Mouse (Mus musculus): ENCODE data around the gene Prr12.

The Prr12 gene

GRCm38 (mm10) chr7:45076501-45076900 is 23.8 kb upstream of the Prr12 start:
- DNase-seq = no peak

- DNase-seq = no peak
These were observed 22.7 kb upstream of the Prr12 start for GRCm38 (mm10) chr7:45075405-45075804.

GRCm38 (mm10) chr7:45073949-45074348 is 21.3 kb upstream of the Prr12 start:
- DNase-seq = no peak

GRCm38 (mm10) chr7:45073171-45073707 is 20.6 kb upstream of the Prr12 start:
- no peak for DNase-seq

GRCm38 (mm10) chr7:45072230-45072629 is 19.5 kb upstream of the Prr12 start:
- DNase-seq = no peak

- no peak for DNase-seq
These were observed 17.0 kb upstream of the Prr12 start for GRCm38 (mm10) chr7:45069671-45070070.

GRCm38 (mm10) chr7:45068000-45068318 is 15.3 kb upstream of the Prr12 start:
- DNase-seq = no peak

- no peak for DNase-seq
These were observed 14.7 kb upstream of the Prr12 start for GRCm38 (mm10) chr7:45067190-45067999.

GRCm38 (mm10) chr7:45062239-45062835 is 9.7 kb upstream of the Prr12 start, which contains the start of the genes Nosip and Prrg2:
TSS of gene Nosip (plus strand) at chr7:45062429.
TSS of gene Prrg2 (minus strand) at chr7:45062677.
- peak; percentile 95 for DNase-seq

- DNase-seq = no peak
These were observed 8.9 kb upstream of the Prr12 start for GRCm38 (mm10) chr7:45061532-45062075.

GRCm38 (mm10) chr7:45060632-45061122 is 8.0 kb upstream of the Prr12 start:
- DNase-seq = no peak

- no peak for DNase-seq
These were observed 6.2 kb upstream of the Prr12 start for GRCm38 (mm10) chr7:45058607-45059571.

- no peak for DNase-seq
These were observed 4.3 kb upstream of the Prr12 start for GRCm38 (mm10) chr7:45056972-45057348.

GRCm38 (mm10) chr7:45056329-45056971 is 3.8 kb upstream of the Prr12 start:
- no peak for DNase-seq

GRCm38 (mm10) chr7:45053931-45054510 is 1.3 kb upstream of the Prr12 start:
- DNase-seq = peak; percentile 96

- DNase-seq = peak; percentile 77
These were observed 643 bp upstream of the Prr12 start for GRCm38 (mm10) chr7:45053117-45053930.

GRCm38 (mm10) chr7:45052181-45052861 is 360 bp downstream of the Prr12 start:
- peak; percentile 64 for DNase-seq

GRCm38 (mm10) chr7:45051601-45051974 is 1.1 kb downstream of the Prr12 start:
- no peak for DNase-seq

- peak; percentile 82 for DNase-seq
These were observed 1.6 kb downstream of the Prr12 start for GRCm38 (mm10) chr7:45050945-45051600.
